Mouse (Mus musculus) neural tube, embryonic 11.5 days (tissue): ENCODE data around the gene Etd. TPM values are rescaled to one million over a fixed set of nuclear protein-coding genes. Genes with fewer than 3 reads are reported as not detected.
"Not testable (repeated sequence)": the region's sequence is repeated elsewhere in the genome, so short reads cannot be mapped to it uniquely, and the experiment has no call there.

Experiments used
- ATAC-seq: fragments of 200-750 bp; cut with Nextera tagmentation; 2 replicates; pipeline ENCODE4 v1.8.0; 2017; ENCODE audit warnings: moderate number of reproducible peaks, mild to moderate bottlenecking, moderate TSS enrichment, moderate library complexity; ENCODE audit not compliant: insufficient read depth, low FRiP score, low TSS enrichment
- DNase-seq: peaks from one replicate; pipeline ENCODE4 v3.0.0-alpha.2; 2015; ENCODE audit warnings: low spot score
- H3K27ac ChIP-seq: fragments of 300-500 bp; sonication (generic); 2 replicates; pipeline ENCODE4 v1.5.1; 2014; ENCODE audit warnings: low read depth, mild to moderate bottlenecking, low read length
- H3K27me3 ChIP-seq: fragments of 300-500 bp; sonication (generic); 2 replicates; pipeline ENCODE4 v1.6.1; 2014; ENCODE audit warnings: mild to moderate bottlenecking, low read length, mixed read lengths; ENCODE audit not compliant: control insufficient read depth, insufficient read depth
- H3K36me3 ChIP-seq: fragments of 300-500 bp; sonication (generic); 2 replicates; pipeline ENCODE4 v1.6.1; 2014; ENCODE audit warnings: mild to moderate bottlenecking, low read length, moderate library complexity, mixed read lengths; ENCODE audit not compliant: control insufficient read depth, insufficient read depth
- H3K4me1 ChIP-seq: fragments of 300-500 bp; sonication (generic); 2 replicates; pipeline ENCODE4 v1.6.1; 2014; ENCODE audit warnings: low read length, mixed read lengths; ENCODE audit not compliant: control insufficient read depth, insufficient read depth
- H3K4me2 ChIP-seq: fragments of 300-500 bp; sonication (generic); 2 replicates; pipeline ENCODE4 v1.6.1; 2014; ENCODE audit warnings: low read depth, mild to moderate bottlenecking, moderate library complexity
- H3K4me3 ChIP-seq: fragments of 300-500 bp; sonication (generic); 2 replicates; pipeline ENCODE4 v1.5.1; 2014; ENCODE audit warnings: low read depth, low read length
- H3K9ac ChIP-seq: fragments of 300-500 bp; sonication (generic); 2 replicates; pipeline ENCODE4 v1.6.1; 2014; ENCODE audit warnings: mild to moderate bottlenecking, low read length
- H3K9me3 ChIP-seq: fragments of 300-500 bp; sonication (generic); 2 replicates; pipeline ENCODE4 v1.6.1; 2016; ENCODE audit warnings: low read length; ENCODE audit not compliant: control insufficient read depth
- WGBS: fragments of 180-500 bp; shearing (Covaris S2); extraction: QIAGEN DNeasy Blood & Tissue Kit; methylation state at CpG from one replicate; pipeline ENCODE4 v1.1.7; 2014; 5-methylcytosine and 5-hydroxymethylcytosine counted together
- polyA plus RNA-seq: library from polyadenylated mRNA; unstranded; fragments of >200 nt; fragmentation: Nextera tagmentation; extraction: Ambion mirVana; gene quantifications from 2 replicates; pipeline ENCODE4 v1.2.1, GENCODE M21; 2014

Etd gene
- not detected in 2 replicates for polyA plus RNA-seq

DNA sequence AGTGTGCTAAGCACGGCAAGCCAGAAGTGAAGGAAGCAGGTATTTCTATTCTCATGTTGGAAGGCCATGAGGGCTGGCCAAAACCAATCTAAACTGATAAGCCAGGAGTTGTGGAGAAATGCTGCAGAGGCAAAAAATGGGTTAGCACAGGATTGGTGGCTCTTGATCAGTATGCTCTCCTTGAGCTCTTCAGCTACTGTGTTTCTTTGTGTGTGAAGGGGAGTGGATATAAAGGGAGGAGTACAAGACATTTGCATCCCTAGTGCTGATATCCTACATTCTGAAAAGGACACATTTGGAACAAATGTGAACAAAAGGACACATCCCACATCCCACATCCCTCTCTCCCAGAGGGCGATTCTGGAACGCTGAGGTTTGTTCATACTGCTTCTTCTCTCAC lies at the start of gene Etd:
Etd (plus strand) TSS at position 301 of the 400 bp plus-strand sequence.
- no peak within 1 kb of the TSS for H3K4me2 ChIP-seq
- H3K4me3 ChIP-seq = no peak within 1 kb of the TSS
- H3K36me3 ChIP-seq = no peaks in the 10 kb centered on the region
- no peak within 1 kb of the TSS for H3K27ac ChIP-seq
- 87% methylated on average over 3 of the region's 3 CpGs for WGBS
- H3K9me3 ChIP-seq = no peaks in the 10 kb centered on the region
- DNase-seq = no peak
- no peak for ATAC-seq
- no peaks in the 10 kb centered on the region for H3K27me3 ChIP-seq
- no peaks in the 10 kb centered on the region for H3K4me1 ChIP-seq
- H3K9ac ChIP-seq = no peak within 1 kb of the TSS

DNA sequence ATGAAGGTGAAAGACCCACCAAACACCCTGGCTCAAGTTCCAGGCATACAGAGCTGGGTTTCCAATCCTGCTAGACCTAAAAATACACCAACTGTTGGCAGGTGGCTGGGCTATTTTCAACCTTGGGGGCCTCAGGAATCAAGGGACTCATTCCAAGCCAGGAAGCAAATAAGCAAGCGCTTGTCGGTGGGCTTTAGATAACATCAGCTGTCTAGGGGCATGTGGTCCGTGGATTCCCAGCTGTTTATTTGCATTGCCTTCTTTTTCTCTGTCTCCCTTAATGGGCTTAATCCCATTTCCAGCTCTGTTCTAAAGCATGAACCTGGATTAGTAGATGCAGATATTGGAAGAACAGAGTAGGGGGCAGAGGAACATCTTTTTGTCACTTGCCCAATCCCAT lies 48.4 kb upstream of the Etd start:
- WGBS = 76% methylated on average over 3 of the region's 3 CpGs
- ATAC-seq = no peak
- H3K27me3 ChIP-seq = no peaks in the 10 kb centered on the region
- no peak overlapping the region for H3K4me3 ChIP-seq
- H3K9ac ChIP-seq = no peak overlapping the region
- H3K9me3 ChIP-seq = no peaks in the 10 kb centered on the region
- no peak overlapping the region for H3K27ac ChIP-seq
- H3K36me3 ChIP-seq = no peaks in the 10 kb centered on the region
- DNase-seq = no peak
- no peaks in the 10 kb centered on the region for H3K4me1 ChIP-seq
- H3K4me2 ChIP-seq = no peak overlapping the region

DNA sequence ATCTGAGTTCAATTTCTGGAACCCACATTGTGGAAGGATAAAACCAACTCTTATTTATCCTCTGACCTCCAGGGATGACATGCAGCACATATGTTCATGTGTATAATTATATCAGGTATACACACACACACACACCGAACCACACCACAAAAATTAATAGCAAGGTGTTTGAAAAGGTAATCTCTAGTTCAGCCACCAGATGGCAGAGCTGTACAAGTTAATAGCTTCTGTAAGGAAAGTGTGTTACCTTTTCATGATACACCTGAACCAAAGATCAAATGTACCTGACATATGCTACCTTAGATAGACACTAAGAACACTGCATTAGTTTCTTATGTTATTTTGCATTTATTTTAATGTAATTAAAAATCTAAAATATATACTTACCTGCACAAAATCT lies 1.8 kb upstream of the Etd start:
- DNase-seq (no peak), ATAC-seq (no peak)
- whole genome bisulfite sequencing = 81% methylated on average over 1 of the region's 1 CpGs
- H3K27me3 ChIP-seq = no peaks in the 10 kb centered on the region
- no peak overlapping the region for H3K9ac ChIP-seq
- H3K4me2 ChIP-seq = no peak overlapping the region
- no peak overlapping the region for H3K27ac ChIP-seq
- H3K36me3 ChIP-seq = no peaks in the 10 kb centered on the region
- H3K4me3 ChIP-seq = no peak overlapping the region
- no peaks in the 10 kb centered on the region for H3K9me3 ChIP-seq
- H3K4me1 ChIP-seq = no peaks in the 10 kb centered on the region

DNA sequence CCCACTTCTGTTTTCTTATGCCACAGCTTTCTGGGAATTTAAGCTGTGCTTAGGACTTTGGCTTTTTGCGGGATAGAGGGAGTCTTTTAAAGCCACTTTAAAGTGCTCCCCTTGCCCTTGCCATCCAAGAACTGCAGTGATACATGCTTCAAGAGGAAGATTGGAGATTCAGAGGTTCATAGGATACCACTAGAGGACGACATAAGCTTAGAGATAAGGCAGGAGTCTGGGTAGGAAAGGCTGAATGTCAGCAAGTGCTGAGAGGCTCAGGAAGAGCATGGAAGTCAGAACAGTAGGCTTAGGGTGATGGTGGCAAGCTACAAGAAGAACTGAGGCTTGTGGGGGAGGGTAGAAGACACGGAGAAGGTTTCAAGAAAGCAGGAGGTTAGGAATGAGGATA lies 24.9 kb downstream of the Etd start:
- 48% methylated on average over 3 of the region's 3 CpGs for WGBS
- H3K27me3 ChIP-seq = no peaks in the 10 kb centered on the region
- H3K9me3 ChIP-seq = no peaks in the 10 kb centered on the region
- H3K36me3 ChIP-seq = no peaks in the 10 kb centered on the region
- DNase-seq (no peak), ATAC-seq (no peak)
- H3K4me3 ChIP-seq = no peak overlapping the region
- no peak overlapping the region for H3K27ac ChIP-seq
- no peaks in the 10 kb centered on the region for H3K4me1 ChIP-seq
- H3K4me2 ChIP-seq = no peak overlapping the region
- H3K9ac ChIP-seq = no peak overlapping the region

DNA sequence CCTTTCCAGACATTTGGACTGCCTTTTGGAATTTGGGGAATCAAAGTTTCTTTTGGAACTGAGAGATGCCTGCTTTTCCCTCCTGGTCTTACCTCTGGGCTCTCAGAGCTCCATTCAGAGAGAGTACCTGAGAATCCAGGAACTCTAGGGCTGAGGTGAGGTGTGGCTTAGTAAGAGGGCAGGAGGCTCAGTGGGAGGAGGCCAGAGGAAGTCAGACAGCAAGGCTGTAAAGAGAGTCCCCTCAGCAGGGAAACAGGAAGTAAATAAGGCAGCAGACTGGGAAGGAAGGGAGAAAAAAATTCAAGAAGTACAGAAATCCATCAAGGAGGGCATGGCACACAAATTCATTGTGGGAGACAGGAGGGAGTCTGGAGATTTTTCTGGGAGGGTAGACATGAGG lies 29.5 kb downstream of the Etd start:
- H3K4me3 ChIP-seq, H3K4me2 ChIP-seq, DNase-seq, H3K36me3 ChIP-seq, H3K9ac ChIP-seq, ATAC-seq, H3K27ac ChIP-seq, H3K9me3 ChIP-seq, H3K27me3 ChIP-seq, H3K4me1 ChIP-seq: not testable (repeated sequence)

Other genes starting within 250 kb of the Etd start
- 2.6 and 3.7 TPM in 2 replicates for gene Plac1, start 194.8 kb upstream of the Etd start, polyA plus RNA-seq
- gene Fam122b, start 165.1 kb upstream of the Etd start, polyA plus RNA-seq = 8.4 and 10.6 TPM in 2 replicates
- gene Fam122c, start 161.5 kb upstream of the Etd start, polyA plus RNA-seq = not detected in 2 replicates
- 62.2 and 63.4 TPM in 2 replicates for gene Mospd1, start 64.4 kb upstream of the Etd start, polyA plus RNA-seq
- 60.1 and 62.8 TPM in 2 replicates for gene Rtl8c, start 173.1 kb downstream of the Etd start, polyA plus RNA-seq
- not detected in 2 replicates for gene Gm14597, start 174.1 kb downstream of the Etd start, polyA plus RNA-seq
- gene Rtl8a, start 208.8 kb downstream of the Etd start, polyA plus RNA-seq = 108 and 116 TPM in 2 replicates
- 86.3 and 95.1 TPM in 2 replicates for gene Rtl8b, start 235.5 kb downstream of the Etd start, polyA plus RNA-seq